Mouse (Mus musculus): ENCODE measurements around the gene Mob1b. TPM values are rescaled to one million over a fixed set of nuclear protein-coding genes. Genes with fewer than 3 reads are reported as not detected.
"Not testable (repeated sequence)": the region's sequence is repeated elsewhere in the genome, so short reads cannot be mapped to it uniquely, and the experiment has no call there.

Gene Mob1b
- total RNA-seq, 1 experiment from 2014 or later: 16.4 TPM

DNA sequence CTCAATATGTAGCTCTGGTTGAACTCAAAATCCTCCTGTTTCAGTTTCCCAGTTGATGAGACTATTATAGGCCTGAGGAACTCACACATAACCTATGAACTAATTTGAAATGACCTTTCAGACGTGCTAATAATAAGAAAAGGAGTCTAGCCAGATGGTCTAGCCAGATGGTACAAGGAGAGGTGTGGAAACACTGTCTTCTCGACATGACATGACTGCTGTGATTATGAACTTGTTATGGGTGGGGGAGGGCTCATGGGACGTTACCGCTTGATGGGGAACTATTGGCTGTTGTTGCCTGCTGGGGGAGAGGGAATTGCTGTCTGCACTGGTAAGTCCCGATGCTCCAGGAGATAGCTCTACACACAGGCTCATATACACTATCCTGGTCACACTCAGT is 23.4 kb upstream of the Mob1b start:
- no peak for ATAC-seq (ENCODE audit: extremely low read depth, insufficient number of reproducible peaks, low FRiP score, poor library complexity, severe bottlenecking)

DNA sequence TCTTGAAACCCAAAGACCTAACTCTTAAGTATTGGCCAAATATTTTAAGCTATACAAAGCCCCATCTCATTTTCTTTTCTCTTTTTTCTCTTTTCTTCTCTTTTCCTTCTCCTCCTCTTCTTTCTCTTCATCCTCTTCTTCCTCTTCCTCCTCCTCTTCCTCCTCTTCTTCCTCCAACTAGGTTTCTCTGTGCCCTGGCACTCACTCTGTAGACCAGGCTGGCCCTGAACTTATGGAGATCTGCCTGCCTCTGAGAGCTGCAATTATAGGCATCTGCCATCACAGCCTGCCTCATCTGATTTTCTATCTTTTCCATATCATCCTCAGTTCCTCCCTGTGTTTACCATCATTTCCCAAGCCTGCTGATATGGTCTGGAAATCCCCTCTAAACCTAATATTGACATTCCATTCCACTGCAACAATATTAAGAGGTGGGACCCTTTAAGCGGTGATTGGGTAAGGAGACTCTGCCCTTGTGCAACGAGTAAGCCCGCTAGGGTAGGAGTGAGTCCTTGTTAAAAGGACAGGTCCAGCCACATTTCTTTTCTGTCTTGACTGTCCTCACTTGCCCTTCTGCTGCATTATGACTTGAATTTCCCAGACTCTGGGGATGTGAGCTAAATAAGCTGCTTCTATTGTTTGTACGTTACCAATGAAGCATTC is 21.3 kb upstream of the Mob1b start:
- no peak for ATAC-seq (ENCODE audit: extremely low read depth, insufficient number of reproducible peaks, low FRiP score, poor library complexity, severe bottlenecking)

DNA sequence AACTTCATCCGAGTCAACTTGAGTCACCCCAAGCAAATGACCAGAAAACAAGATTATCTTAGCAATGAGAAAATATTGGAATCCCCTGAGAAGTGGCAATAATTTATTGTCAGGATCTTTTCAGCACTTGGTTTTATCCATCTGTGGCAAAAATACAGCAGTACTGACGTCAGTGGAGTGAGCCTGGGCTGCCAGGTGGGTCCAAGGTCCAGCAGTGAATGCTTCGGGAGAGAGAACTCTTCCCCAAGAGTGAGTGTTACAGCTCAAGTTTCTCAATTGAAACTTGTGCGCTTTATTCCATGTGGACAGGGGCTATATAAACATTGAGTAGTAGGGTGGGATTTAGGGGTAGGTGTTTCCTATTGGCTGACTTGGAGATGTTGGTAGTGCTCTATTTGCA is 18.6 kb upstream of the Mob1b start:
- ATAC-seq (ENCODE audit: extremely low read depth, insufficient number of reproducible peaks, low FRiP score, poor library complexity, severe bottlenecking): no peak

- ATAC-seq (ENCODE audit: extremely low read depth, insufficient number of reproducible peaks, low FRiP score, poor library complexity, severe bottlenecking): no peak
Observed at GRCm38 (mm10) chr5:88703551-88703950, 17.1 kb upstream of the Mob1b start.

DNA sequence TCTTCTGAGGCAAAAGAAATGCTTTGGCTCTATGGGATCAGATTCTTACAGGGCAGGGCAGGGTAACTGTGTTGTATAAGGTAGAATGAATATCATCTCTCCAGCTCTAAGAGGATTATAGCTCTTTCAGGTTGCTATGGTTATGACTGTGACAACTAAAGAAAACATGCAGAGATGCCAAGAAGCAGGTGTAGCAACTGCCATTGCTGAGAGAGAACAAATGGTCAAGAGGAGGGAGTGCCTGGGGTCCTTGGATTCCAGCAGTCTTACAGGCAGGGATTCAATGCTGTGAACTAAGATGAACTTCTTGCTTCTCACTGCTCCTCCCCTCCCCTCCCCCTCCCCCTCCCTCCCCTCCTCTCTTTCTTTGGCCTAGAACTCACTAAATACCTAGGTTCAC is 9.5 kb upstream of the Mob1b start:
- no peak for ATAC-seq (ENCODE audit: extremely low read depth, insufficient number of reproducible peaks, low FRiP score, poor library complexity, severe bottlenecking)

DNA sequence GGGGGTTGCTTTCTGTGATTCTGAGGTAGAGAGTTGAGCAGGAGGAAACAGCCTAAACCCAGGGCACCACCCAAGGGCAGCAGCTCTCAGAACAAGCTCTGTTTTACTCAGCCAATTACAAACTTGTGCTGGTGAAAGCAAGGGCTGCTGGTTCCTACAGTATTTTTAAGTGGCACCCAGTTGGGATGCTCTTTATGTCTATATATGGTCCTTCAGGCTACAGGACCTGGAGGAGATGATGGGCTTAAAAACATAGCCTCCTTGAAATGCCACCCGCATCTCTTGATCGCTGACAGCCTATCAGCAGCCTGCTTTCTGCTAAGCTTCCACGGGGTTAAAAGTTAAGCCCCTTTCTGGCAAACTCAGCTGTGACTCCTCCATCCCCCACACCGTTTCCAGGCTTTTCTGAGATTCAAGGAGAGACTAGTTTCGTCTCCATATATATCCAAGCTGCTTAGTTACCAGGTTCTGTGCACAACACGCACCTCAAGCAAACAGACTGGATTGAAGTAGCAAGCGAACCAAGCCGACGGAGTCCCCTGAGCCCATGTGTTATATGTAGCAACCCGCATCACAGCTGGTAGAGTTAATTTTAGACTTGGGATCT is 8.9 kb upstream of the Mob1b start:
- no peak for ATAC-seq (ENCODE audit: extremely low read depth, insufficient number of reproducible peaks, low FRiP score, poor library complexity, severe bottlenecking)

DNA sequence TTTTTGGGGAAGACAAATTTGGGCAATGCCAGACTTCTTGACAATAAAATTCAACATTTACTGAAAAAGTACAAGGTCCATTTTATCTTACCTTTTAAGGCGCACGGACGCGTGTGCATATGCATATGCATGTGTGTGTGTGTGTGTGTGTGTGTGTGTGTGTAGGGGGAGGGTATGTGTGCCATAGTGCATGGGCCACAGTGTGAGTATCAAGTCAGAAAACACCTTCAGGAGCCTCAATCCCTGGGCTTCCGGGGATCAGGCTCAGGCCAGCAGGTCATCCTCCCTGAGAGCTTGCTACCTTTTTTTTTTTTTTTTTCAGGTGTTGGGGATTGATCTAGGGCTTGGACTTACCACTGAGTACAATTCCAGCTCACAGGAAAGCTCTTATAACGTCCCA is 8.3 kb upstream of the Mob1b start:
- ATAC-seq (ENCODE audit: extremely low read depth, insufficient number of reproducible peaks, low FRiP score, poor library complexity, severe bottlenecking): no peak

DNA sequence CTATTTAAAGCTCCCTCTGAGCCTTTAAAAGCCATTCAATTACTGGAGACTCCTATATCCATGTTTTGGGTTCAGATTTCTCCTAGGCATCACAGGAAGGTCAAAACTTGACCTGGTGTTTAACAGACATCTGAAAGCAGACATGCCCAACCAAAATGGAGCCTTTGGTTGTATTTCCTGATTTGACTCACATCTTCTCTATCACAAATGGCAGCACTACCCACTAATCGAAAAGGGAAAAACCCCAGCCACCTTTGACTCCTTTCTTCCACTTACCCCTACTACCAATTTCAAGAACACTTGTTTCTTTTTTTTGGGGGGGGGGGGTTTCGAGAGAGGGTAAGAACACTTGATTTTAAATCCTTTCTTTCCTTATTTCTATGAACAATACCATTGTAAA is 3.7 kb upstream of the Mob1b start:
- no peak for ATAC-seq (ENCODE audit: extremely low read depth, insufficient number of reproducible peaks, low FRiP score, poor library complexity, severe bottlenecking)

GRCm38 (mm10) chr5:88721003-88721475 is 384 bp downstream of the Mob1b start:
- no peak for ATAC-seq (ENCODE audit: extremely low read depth, insufficient number of reproducible peaks, low FRiP score, poor library complexity, severe bottlenecking)

DNA sequence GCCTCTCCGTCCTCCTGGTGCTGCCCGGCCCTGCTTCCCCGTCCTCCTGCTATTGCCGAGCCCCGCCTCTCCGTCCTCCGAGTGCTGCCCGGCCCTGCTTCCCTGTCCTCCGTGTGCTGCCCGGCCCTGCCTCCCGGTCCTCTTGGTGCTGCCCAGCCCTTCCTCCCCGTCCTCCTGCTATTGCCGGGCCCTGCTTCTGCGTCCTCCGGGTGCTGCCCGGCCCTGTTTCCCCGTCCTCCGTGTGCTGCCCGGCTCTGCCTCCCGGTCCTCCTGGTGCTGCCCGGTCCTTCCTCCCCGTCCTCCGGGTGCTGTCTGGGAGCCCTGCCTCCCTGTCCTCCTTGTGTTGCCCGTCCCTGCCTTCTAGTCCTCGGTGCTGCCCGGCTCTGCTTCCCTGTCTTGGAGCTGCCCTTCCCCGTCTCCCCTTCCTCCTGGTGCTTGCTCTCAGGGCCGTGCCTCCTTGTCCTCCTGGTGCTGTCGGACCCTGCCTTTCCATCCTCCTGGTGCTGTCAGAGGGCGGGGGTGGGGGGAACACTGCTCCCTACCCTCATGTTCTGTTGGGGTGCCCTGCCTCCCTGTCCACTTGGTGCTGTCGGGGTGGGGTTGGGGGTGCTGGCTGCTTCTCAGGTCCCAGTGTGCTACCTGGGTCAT is 1.0 kb downstream of the Mob1b start:
- ATAC-seq (ENCODE audit: extremely low read depth, insufficient number of reproducible peaks, low FRiP score, poor library complexity, severe bottlenecking): peak; percentile 24; the same call in 1 of the 2 replicates

GRCm38 (mm10) chr5:88722213-88722600 is 1.6 kb downstream of the Mob1b start:
- ATAC-seq (ENCODE audit: extremely low read depth, insufficient number of reproducible peaks, low FRiP score, poor library complexity, severe bottlenecking): no peak

- no peak for ATAC-seq (ENCODE audit: extremely low read depth, insufficient number of reproducible peaks, low FRiP score, poor library complexity, severe bottlenecking)
Observed at GRCm38 (mm10) chr5:88724030-88724429, 3.4 kb downstream of the Mob1b start.

DNA sequence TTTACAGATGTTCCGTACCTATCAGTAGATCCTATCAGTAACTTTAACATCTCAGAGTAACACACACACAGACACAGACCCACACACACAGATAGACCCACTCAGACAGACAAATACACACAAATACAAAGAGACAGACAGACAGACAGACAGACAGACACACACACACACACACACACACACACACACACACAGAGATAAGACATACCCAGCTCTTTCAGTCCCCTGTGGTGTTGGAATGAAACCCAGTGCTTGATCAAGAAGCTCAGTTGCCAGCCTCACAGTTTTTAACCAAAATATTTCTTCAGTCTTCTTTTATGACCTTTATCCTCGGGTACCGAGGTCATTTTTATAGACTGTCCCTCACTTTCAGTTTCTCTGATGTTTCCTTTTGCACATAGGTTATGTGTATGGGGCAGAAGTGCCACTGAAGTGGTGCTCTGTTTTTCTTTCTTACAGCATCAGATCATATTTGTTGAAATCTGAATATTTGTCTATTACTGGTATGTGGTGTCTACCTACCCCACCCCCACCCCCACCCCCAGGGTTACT is 7.0 kb downstream of the Mob1b start:
- no peak for ATAC-seq (ENCODE audit: extremely low read depth, insufficient number of reproducible peaks, low FRiP score, poor library complexity, severe bottlenecking)

- ATAC-seq (ENCODE audit: extremely low read depth, insufficient number of reproducible peaks, low FRiP score, poor library complexity, severe bottlenecking): peak; percentile 67
Observed at GRCm38 (mm10) chr5:88734786-88735185, 14.1 kb downstream of the Mob1b start.

GRCm38 (mm10) chr5:88741065-88741464 is 20.4 kb downstream of the Mob1b start:
- ATAC-seq (ENCODE audit: extremely low read depth, insufficient number of reproducible peaks, low FRiP score, poor library complexity, severe bottlenecking): not testable (repeated sequence)

GRCm38 (mm10) chr5:88747774-88748173 is 27.1 kb downstream of the Mob1b start:
- ATAC-seq (ENCODE audit: extremely low read depth, insufficient number of reproducible peaks, low FRiP score, poor library complexity, severe bottlenecking): no peak

- ATAC-seq (ENCODE audit: extremely low read depth, insufficient number of reproducible peaks, low FRiP score, poor library complexity, severe bottlenecking): no peak
Observed at GRCm38 (mm10) chr5:88753199-88753598, 32.5 kb downstream of the Mob1b start.

DNA sequence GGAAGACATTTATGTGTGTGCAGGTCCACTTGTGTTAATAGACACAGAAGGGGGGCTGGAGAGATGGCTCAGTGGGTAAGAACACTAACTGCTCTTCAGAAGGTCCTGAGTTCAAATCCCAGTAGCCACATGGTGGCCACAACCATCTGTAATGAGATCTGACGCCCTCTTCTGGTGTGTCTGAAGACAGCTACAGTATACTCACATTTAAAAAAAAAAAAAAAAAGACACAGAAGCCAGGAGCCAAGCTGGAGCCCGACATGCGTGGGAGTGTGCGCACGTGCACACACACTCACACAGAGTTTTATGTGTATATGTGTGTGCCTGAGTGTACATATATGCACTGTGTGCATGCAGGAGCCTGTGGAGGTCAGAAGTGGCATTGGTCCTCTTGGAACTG is 42.0 kb downstream of the Mob1b start:
- ATAC-seq (ENCODE audit: extremely low read depth, insufficient number of reproducible peaks, low FRiP score, poor library complexity, severe bottlenecking): no peak

DNA sequence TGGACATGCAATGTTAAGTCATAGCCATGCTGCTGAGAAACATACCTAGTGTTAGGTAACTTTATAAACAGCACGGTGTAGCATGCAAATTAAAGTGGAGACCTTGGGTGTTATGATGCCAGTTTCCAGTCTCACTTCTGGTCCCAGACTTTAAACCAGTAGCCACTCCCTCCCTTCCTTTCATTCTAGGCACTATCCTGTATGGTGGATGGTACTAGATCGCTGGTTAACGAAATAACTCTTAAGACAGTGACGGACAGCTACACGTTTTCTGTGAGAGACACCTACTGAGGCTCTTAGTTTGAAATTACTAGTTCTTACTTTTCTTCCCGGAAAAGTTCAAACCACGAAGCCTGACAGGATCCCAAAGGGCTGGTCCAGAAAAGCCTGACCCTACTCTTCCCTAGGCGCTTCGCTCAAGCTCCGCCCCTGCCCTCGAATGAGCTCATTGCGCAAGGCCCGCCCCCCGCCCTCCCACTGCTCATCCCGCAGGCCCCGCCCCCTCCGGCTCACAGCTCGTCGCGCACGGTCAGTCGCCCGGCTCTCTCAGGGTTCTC is 43.9 kb downstream of the Mob1b start:
- ATAC-seq (ENCODE audit: extremely low read depth, insufficient number of reproducible peaks, low FRiP score, poor library complexity, severe bottlenecking): no peak

DNA sequence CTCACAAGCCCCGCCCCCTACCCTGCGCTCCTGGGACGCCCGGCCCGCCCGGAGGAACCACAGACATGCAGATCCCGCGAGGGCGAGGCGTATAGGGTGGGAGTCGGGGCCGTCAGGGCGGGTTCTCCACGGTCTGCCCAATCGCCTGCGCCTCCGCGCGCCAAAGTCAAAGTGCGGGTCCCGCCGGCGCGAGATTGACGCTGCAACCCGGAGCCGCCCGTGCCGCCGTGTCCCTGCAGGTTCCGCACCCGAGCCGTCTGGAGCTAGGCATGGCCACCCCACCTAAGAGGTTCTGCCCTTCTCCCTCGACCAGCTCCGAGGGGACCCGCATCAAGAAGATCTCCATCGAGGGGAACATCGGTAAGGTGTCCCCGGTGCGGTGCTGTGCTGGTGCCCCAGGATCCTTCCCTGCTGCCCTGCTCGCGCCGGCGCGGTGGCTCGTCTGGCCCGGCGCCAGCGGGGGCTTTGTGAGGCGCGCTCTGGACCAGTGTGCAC is 44.4 kb downstream of the Mob1b start, which contains the start of gene Dck:
Gene Dck, plus strand, starts transcription at position 10 of the 495 bp plus-strand sequence.
- peak; percentile 90 for ATAC-seq (ENCODE audit: extremely low read depth, insufficient number of reproducible peaks, low FRiP score, poor library complexity, severe bottlenecking)

Data from neutrophil, adult 5-6 weeks (primary cell).